Mouse (Mus musculus): ENCODE measurements around the gene Rabl6. TPM values are rescaled to one million over a fixed set of nuclear protein-coding genes. Genes with fewer than 3 reads are reported as not detected.

The Rabl6 gene
- total RNA-seq, 2 experiments from 2014 or later: 85.6 to 95.2 TPM

DNA sequence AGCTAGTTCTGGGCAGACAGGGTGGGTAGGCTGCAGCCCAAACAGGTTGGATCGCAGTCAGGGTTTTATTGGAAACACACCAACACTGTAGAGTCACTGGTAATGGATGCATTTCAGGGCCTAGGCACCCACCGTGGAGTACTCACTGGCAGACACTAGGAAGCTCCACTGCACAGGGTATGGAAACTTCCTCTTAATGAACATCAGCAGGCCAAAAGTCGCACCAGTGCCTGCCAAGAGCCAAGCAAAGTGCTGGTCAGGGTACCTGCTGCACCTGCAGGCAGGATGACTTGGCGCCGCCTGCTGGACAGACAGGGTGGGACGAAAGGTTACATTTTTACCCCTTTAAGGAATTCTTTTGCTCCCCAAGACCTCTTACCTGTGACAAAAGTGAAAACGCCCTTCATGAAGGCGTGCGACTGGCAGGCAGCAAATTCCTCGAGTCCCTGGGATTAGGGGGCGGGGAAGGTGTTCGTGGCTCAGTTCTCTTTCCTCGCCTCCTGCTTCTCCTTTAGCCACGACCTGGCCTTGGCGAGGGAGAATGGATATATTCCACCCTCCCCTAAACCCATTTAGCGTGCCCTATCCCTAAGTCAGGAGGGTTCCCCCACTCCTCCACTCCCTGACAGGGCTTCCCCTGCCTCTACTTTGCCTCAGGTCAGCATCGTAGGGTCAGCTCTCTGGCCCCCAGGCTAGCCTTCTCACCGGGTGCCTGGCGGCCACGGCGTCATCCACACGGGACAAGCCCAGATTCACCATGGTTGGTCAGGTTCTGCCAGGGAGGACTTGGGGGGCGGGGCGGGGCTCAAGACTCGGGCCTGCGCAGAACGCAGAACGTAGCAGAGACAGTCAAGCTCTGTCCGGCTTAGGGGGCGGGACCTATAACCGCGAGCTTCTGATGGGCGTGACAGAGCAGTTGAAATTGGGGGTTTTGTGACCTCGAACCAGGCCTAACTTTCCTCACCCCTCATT, 13.2 kb upstream of the Rabl6 start, which contains the start of gene Tmem141:
Tmem141 (minus strand) TSS at position 777 of the 972 bp plus-strand sequence.
- Histone ChIP-seq H3K27ac (peak within 1 kb of the TSS; percentile 93), H3K4me3 (peak within 1 kb of the TSS; percentile 83)
- intact Hi-C loops (cut with DNase I): no loop called here
- DNase-seq: peak; percentile 94
- TF ChIP-seq CTCF (IDR thresholded peaks at IDR 0.05): peak; percentile 79

DNA sequence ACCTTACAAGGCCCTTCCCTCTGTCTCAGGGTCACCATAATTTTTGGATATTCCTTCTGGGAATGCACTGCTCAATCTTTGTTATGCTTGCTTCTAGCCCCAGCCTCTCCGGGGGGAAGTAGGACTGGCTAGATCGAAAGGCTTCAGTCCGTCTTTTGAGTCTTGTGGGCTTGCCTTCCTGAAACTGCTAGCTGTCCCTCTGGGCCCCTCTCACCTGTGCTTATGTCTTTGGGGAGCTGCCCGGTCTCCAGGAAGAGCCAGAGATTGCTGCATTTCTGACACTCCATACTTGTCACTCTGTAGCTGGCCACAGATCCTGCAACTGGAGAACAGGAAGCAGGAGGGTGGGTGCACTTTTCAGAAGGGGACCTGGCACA, 12.5 kb upstream of the Rabl6 start:
- DNase-seq: no peak
- intact Hi-C loops (cut with DNase I): no loop called here
- Histone ChIP-seq H3K4me3 (peak overlapping the region; percentile 83), H3K27ac (peak overlapping the region; percentile 93; the same call in 1 of the 2 replicates)
- no peak for TF ChIP-seq CTCF (IDR thresholded peaks at IDR 0.05)

DNA sequence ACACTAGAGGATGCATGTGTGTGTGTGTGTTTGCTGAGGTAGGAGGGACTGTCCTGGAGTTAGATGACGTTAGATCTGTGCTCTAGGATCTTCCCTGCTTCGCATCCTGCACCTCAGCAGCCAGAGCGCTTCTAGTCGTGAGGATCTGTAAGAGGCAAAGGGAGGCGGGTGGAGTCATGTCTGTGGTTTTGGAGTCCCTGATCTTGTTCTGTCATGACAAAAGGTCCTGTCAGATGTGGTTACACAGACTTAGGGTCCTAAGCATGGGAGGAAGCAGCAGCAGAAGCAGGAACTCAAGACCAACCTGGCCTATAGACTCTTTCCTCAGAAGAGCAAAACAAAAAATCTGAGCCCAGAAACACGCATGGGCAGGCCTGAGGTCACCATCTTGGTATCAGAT, 12.1 kb upstream of the Rabl6 start:
- Histone ChIP-seq H3K4me3 (no peak overlapping the region), H3K27ac (no peak overlapping the region)
- intact Hi-C loops (cut with DNase I): no loop called here
- DNase-seq: no peak
- no peak for TF ChIP-seq CTCF (IDR thresholded peaks at IDR 0.05)

- no peak for TF ChIP-seq CTCF (IDR thresholded peaks at IDR 0.05)
- DNase-seq: no peak
- H3K4me3 ChIP-seq: no peak within 1 kb of the TSS
Measured at GRCm38 (mm10) chr2:25617578-25617977, 9.3 kb upstream of the Rabl6 start, which contains the start of gene Ccdc183. TSS of gene Ccdc183 (minus strand) at chr2:25617678.

DNA sequence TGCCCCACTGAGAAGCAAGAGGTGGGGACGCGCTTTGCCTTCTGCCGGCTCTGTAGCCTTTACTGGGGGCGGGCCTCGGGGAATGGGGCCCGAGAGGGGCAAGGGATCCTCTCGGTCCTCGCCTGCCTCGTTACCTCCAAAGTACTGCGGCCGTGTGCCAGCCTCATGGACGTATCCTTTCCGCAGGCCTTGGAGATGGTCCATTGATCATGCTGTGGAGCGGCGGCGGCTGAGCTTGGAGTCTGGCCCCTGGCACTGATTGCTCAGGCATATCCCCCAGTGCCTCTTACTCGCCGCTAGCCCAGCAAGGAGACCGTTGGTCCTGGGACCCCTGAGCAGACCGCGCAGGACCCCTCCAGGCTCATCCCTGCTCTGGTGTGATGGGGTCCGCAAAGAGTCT, 8.1 kb upstream of the Rabl6 start:
- no peak for TF ChIP-seq CTCF (IDR thresholded peaks at IDR 0.05)
- Histone ChIP-seq H3K4me3 (no peak overlapping the region), H3K27ac (no peak overlapping the region)
- DNase-seq: no peak
- intact Hi-C loops (cut with DNase I): no loop called here

More at GRCm38 (mm10) chr2:25617578-25617977, 9.3 kb upstream of the Rabl6 start, which contains the start of gene Ccdc183:
- intact Hi-C loops (cut with DNase I): no loop called here
- no peak within 1 kb of the TSS for H3K27ac ChIP-seq

DNA sequence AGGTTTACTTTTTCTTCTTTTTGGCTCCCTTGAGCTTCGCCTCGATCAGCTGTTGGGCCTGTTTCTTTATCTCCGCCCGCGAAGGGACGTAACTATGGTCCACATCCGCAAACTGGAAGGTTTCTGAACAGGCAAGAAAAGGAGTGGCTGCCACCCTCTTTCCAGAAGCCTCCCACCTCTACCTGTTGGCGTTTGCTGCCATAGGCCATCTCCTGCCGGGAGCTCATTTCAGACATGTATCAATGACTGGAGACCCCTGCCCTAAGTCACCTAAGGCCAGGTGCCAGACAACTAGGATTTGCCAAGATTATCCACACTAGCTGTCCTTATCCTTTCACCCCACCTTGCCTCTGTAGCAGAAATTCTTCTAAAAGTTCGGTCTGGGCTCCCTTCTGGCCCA, 350 bp upstream of the Rabl6 start:
- no peak for DNase-seq
- no peak for TF ChIP-seq CTCF (IDR thresholded peaks at IDR 0.05)
- peak overlapping the region; percentile 95 for H3K27ac ChIP-seq

DNA sequence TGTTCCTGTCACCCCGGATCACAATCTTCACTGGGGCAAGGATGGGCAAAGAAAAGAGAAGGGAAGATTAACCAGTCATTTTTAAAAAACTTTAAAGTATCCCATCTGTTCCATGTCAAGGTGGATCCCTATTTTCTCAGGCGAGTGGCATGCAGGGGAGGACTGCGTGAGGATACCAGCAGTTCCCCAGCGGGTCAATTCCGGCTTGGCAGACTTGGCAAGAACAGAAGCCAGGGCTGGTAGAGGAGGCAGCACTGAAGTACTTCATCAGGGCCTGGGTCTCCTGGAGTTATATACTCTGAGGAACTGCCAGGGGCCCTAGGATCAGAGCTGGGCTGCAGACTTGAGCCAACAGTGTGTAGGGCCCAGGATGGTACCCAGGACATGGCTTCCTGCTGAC, 5.8 kb downstream of the Rabl6 start:
- TF ChIP-seq CTCF (IDR thresholded peaks at IDR 0.05): no peak
- Histone ChIP-seq H3K4me3 (no peak overlapping the region), H3K27ac (no peak overlapping the region)
- DNase-seq: no peak
- intact Hi-C loops (cut with DNase I): no loop called here

More for the DNA sequence above, 350 bp upstream of the Rabl6 start:
- H3K4me3 ChIP-seq: peak overlapping the region; percentile 93
- intact Hi-C loops (cut with DNase I): no loop called here

DNA sequence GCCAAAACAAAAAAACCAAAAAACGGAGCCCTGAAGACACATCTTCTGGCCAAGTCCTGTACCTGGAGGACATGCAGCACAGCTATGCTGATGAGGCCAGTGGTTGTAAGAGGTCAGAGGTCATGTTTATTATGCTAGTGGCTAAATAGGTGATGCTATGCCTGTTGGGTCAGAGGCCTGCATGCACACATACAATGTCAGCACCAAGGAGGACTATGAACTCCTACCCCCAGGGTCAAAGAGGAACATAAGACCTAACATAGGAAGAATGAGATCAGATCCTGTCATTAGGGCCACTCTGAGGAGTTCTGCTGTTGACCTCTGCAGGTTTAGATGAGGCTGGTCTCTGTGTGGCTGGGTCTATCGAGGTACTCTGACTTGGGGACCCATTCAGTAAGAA, 8.3 kb downstream of the Rabl6 start:
- no peak overlapping the region for H3K27ac ChIP-seq
- no peak for DNase-seq
- intact Hi-C loops (cut with DNase I): no loop called here
- H3K4me3 ChIP-seq: no peak overlapping the region
- no peak for TF ChIP-seq CTCF (IDR thresholded peaks at IDR 0.05)

- intact Hi-C loops (cut with DNase I): no loop called here
- TF ChIP-seq CTCF (IDR thresholded peaks at IDR 0.05): no peak
- no peak overlapping the region for H3K4me3 ChIP-seq
- no peak overlapping the region for H3K27ac ChIP-seq
- no peak for DNase-seq
Measured at GRCm38 (mm10) chr2:25598749-25599148, 9.6 kb downstream of the Rabl6 start.

GRCm38 (mm10) chr2:25596765-25597510, 11.4 kb downstream of the Rabl6 start:
- no peak for TF ChIP-seq CTCF (IDR thresholded peaks at IDR 0.05)
- no peak for DNase-seq
- Histone ChIP-seq H3K4me3 (no peak overlapping the region), H3K27ac (no peak overlapping the region)
- intact Hi-C loops (cut with DNase I): no loop called here

DNA sequence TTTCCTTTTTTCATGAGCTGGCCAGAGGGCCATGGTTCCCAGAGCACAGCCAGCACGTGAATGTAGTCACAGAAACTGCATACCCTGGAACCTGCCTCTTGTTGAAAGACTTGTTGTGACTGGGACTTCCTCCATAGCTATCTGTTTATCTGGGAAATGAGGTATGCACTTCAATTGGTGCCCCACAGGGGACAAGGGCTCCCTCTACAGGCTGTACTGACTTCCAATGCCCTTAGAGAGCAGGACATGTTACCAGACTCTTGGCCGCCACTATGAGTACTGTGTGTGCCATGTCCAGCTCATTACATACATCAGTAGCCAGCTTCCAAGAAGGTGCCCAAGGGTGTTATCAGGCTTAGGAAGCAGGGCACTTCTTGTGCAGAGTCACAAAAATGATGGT, 16.5 kb downstream of the Rabl6 start:
- intact Hi-C loops (cut with DNase I): no loop called here
- Histone ChIP-seq H3K27ac (no peak overlapping the region), H3K4me3 (no peak overlapping the region)
- TF ChIP-seq CTCF (IDR thresholded peaks at IDR 0.05): peak; percentile 67
- DNase-seq: peak; percentile 67

GRCm38 (mm10) chr2:25588227-25588907, 20.0 kb downstream of the Rabl6 start:
- no peak for TF ChIP-seq CTCF (IDR thresholded peaks at IDR 0.05)
- H3K4me3 ChIP-seq: no peak overlapping the region
- no peak for DNase-seq
- intact Hi-C loops (cut with DNase I): no loop called here
- H3K27ac ChIP-seq: no peak overlapping the region
